Mouse (Mus musculus): ENCODE data around the gene Snupn.
"Not testable (repeated sequence)": the region's sequence is repeated elsewhere in the genome, so short reads cannot be mapped to it uniquely, and the experiment has no call there.

GRCm38 (mm10) chr9:56909991-56910390 is 40.7 kb upstream of the Snupn start:
- not testable (repeated sequence) for TF ChIP-seq GATA1, TAL1 (IDR thresholded peaks at IDR 0.05; ENCODE audit: low read length)
